Mouse (Mus musculus) kidney, embryonic 15.5 days (tissue): ENCODE data around the gene Cdk2ap2. TPM values are rescaled to one million over a fixed set of nuclear protein-coding genes. Genes with fewer than 3 reads are reported as not detected.

Experiments used
- ATAC-seq: fragments of 200-750 bp; cut with Nextera tagmentation; replicated peaks from 2 replicates; pipeline ENCODE4 v1.8.0; 2017; ENCODE audit warnings: moderate TSS enrichment; ENCODE audit not compliant: low FRiP score
- H3K27ac ChIP-seq: fragments of 300-500 bp; sonication (generic); 2 replicates; pipeline ENCODE4 v1.5.1; 2015; ENCODE audit warnings: mild to moderate bottlenecking, inconsistent platforms
- H3K27me3 ChIP-seq: fragments of 300-500 bp; sonication (generic); 2 replicates; pipeline ENCODE4 v1.6.1; 2015; ENCODE audit warnings: inconsistent platforms
- H3K36me3 ChIP-seq: fragments of 300-500 bp; sonication (generic); 2 replicates; pipeline ENCODE4 v1.6.1; 2015; ENCODE audit warnings: inconsistent platforms
- H3K4me1 ChIP-seq: fragments of 300-500 bp; sonication (generic); 2 replicates; pipeline ENCODE4 v1.6.1; 2015; ENCODE audit warnings: inconsistent platforms
- H3K4me2 ChIP-seq: fragments of 300-500 bp; sonication (generic); 2 replicates; pipeline ENCODE4 v1.6.1; 2015; ENCODE audit warnings: moderate library complexity, mild to moderate bottlenecking, inconsistent platforms
- H3K4me3 ChIP-seq: fragments of 300-500 bp; sonication (generic); replicated peaks from 2 replicates; pipeline ENCODE4 v1.5.1; 2015; ENCODE audit warnings: mild to moderate bottlenecking, inconsistent platforms
- H3K9ac ChIP-seq: fragments of 300-500 bp; sonication (generic); 2 replicates; pipeline ENCODE4 v1.6.1; 2015; ENCODE audit warnings: mild to moderate bottlenecking, inconsistent platforms
- H3K9me3 ChIP-seq: fragments of 300-500 bp; sonication (generic); replicated peaks from 2 replicates; pipeline ENCODE4 v1.6.1; 2016; ENCODE audit warnings: inconsistent platforms
- WGBS: fragments of 180-500 bp; shearing (Covaris S2); methylation state at CpG from one replicate; pipeline ENCODE4 v1.1.7; 2015; ENCODE audit warnings: mixed read lengths; 5-methylcytosine and 5-hydroxymethylcytosine counted together
- polyA plus RNA-seq: library from polyadenylated mRNA; unstranded; fragments of >200 nt; fragmentation: Nextera tagmentation; extraction: Ambion mirVana; gene quantifications from 2 replicates; pipeline ENCODE4 v1.2.1, GENCODE M21; 2015

The Cdk2ap2 gene
- polyA plus RNA-seq, 1 experiment from 2014 or later, result 117 TPM

GRCm38 (mm10) chr19:4147782-4148490 lies 51.0 kb downstream of the Cdk2ap2 start:
- Histone ChIP-seq H3K4me1 (peaks cover 37% of the 10 kb centered on the region), H3K9me3 (no peaks in the 10 kb centered on the region), H3K27ac (peak overlapping the region; percentile 79), H3K27me3 (no peaks in the 10 kb centered on the region), H3K4me3 (peak overlapping the region; percentile 95), H3K4me2 (peak overlapping the region; percentile 84), H3K36me3 (peaks cover 30% of the 10 kb centered on the region), H3K9ac (peak overlapping the region; percentile 94)
- no peak for ATAC-seq
- WGBS, result 33% methylated on average over 9 of the region's 9 CpGs

- 0% methylated on average over 33 of the region's 33 CpGs for WGBS
- peak within 1 kb of the TSS; percentile 94 for H3K9ac ChIP-seq
- no peaks in the 10 kb centered on the region for H3K27me3 ChIP-seq
- peak within 1 kb of the TSS; percentile 84 for H3K4me2 ChIP-seq
- H3K4me1 ChIP-seq, result peaks cover 37% of the 10 kb centered on the region
- H3K27ac ChIP-seq, result peak within 1 kb of the TSS; percentile 79
- peak; percentile 94 for ATAC-seq
- H3K4me3 ChIP-seq, result peak within 1 kb of the TSS; percentile 95
- H3K9me3 ChIP-seq, result no peaks in the 10 kb centered on the region
- H3K36me3 ChIP-seq, result peaks cover 35% of the 10 kb centered on the region
Measured at GRCm38 (mm10) chr19:4148491-4148806, 51.5 kb downstream of the Cdk2ap2 start, which contains the start of gene Coro1b. TSS of gene Coro1b (plus strand) at chr19:4148619.

Other genes starting within 250 kb of the Cdk2ap2 start
- 58.8 and 63.1 TPM in 2 replicates for gene Chka, start 245.4 kb upstream of the Cdk2ap2 start, polyA plus RNA-seq
- gene Tcirg1, start 190.0 kb upstream of the Cdk2ap2 start, polyA plus RNA-seq, result 43.9 and 54.6 TPM in 2 replicates
- gene Ndufs8, start 184.4 kb upstream of the Cdk2ap2 start, polyA plus RNA-seq, result 344 and 353 TPM in 2 replicates
- 2.9 and 4.1 TPM in 2 replicates for gene Aldh3b1, start 167.4 kb upstream of the Cdk2ap2 start, polyA plus RNA-seq
- 18.3 and 21.2 TPM in 2 replicates for gene Unc93b1, start 162.0 kb upstream of the Cdk2ap2 start, polyA plus RNA-seq
- gene Aldh3b3, start 138.5 kb upstream of the Cdk2ap2 start, polyA plus RNA-seq, result 0.06 TPM in 1 of 2 replicates, not detected in the other
- gene Aldh3b2, start 124.9 kb upstream of the Cdk2ap2 start, polyA plus RNA-seq, result 1.7 and 1.8 TPM in 2 replicates
- gene Acy3, start 110.6 kb upstream of the Cdk2ap2 start, polyA plus RNA-seq, result 28.6 and 35.0 TPM in 2 replicates
- 0.75 and 1.5 TPM in 2 replicates for gene Tbx10, start 104.4 kb upstream of the Cdk2ap2 start, polyA plus RNA-seq
- 31.2 and 36.2 TPM in 2 replicates for gene Nudt8, start 96.6 kb upstream of the Cdk2ap2 start, polyA plus RNA-seq
- gene Gm49405, start 96.6 kb upstream of the Cdk2ap2 start, polyA plus RNA-seq, result 3.3 and 4.1 TPM in 2 replicates
- 5.0 and 5.1 TPM in 2 replicates for gene Doc2g, start 93.9 kb upstream of the Cdk2ap2 start, polyA plus RNA-seq
- 220 and 237 TPM in 2 replicates for gene Ndufv1, start 84.4 kb upstream of the Cdk2ap2 start, polyA plus RNA-seq
- gene Gstp1, start 59.2 kb upstream of the Cdk2ap2 start, polyA plus RNA-seq, result 529 and 563 TPM in 2 replicates
- 2.4 and 14.9 TPM in 2 replicates for gene Gstp2, start 51.2 kb upstream of the Cdk2ap2 start, polyA plus RNA-seq
- 0.73 and 1.4 TPM in 2 replicates for gene Gstp3, start 37.6 kb upstream of the Cdk2ap2 start, polyA plus RNA-seq
- 0.22 and 0.84 TPM in 2 replicates for gene Cabp2, start 15.6 kb upstream of the Cdk2ap2 start, polyA plus RNA-seq
- gene Pitpnm1, start 2.8 kb downstream of the Cdk2ap2 start, polyA plus RNA-seq, result 14.0 and 15.8 TPM in 2 replicates
- 98.0 and 108 TPM in 2 replicates for gene Aip, start 28.7 kb downstream of the Cdk2ap2 start, polyA plus RNA-seq
- not detected in 2 replicates for gene Gpr152, start 42.6 kb downstream of the Cdk2ap2 start, polyA plus RNA-seq
- gene Cabp4, start 46.9 kb downstream of the Cdk2ap2 start, polyA plus RNA-seq, result 0.05 and 0.10 TPM in 2 replicates
- gene Coro1b, start 51.4 kb downstream of the Cdk2ap2 start, polyA plus RNA-seq, result 165 and 174 TPM in 2 replicates
- gene Ptprcap, start 56.4 kb downstream of the Cdk2ap2 start, polyA plus RNA-seq, result 0.42 and 1.2 TPM in 2 replicates
- gene Rps6kb2, start 66.2 kb downstream of the Cdk2ap2 start, polyA plus RNA-seq, result 51.5 and 58.5 TPM in 2 replicates
- 2.9 and 3.1 TPM in 2 replicates for gene Carns1, start 78.3 kb downstream of the Cdk2ap2 start, polyA plus RNA-seq
- 2.4 and 3.0 TPM in 2 replicates for gene Tbc1d10c, start 94.1 kb downstream of the Cdk2ap2 start, polyA plus RNA-seq
- gene Ppp1ca, start 94.9 kb downstream of the Cdk2ap2 start, polyA plus RNA-seq, result 953 and 971 TPM in 2 replicates
- 37.2 and 38.2 TPM in 2 replicates for gene Rad9a, start 104.5 kb downstream of the Cdk2ap2 start, polyA plus RNA-seq
- 5.1 and 6.8 TPM in 2 replicates for gene Clcf1, start 117.1 kb downstream of the Cdk2ap2 start, polyA plus RNA-seq
- not detected in 2 replicates for gene AC109138.7, start 117.2 kb downstream of the Cdk2ap2 start, polyA plus RNA-seq
- 23.2 and 27.4 TPM in 2 replicates for gene Pold4, start 134.7 kb downstream of the Cdk2ap2 start, polyA plus RNA-seq
- gene Ssh3, start 172.0 kb downstream of the Cdk2ap2 start, polyA plus RNA-seq, result 15.1 and 15.9 TPM in 2 replicates
- gene Ankrd13d, start 186.0 kb downstream of the Cdk2ap2 start, polyA plus RNA-seq, result 8.3 and 8.5 TPM in 2 replicates
- gene Grk2, start 209.0 kb downstream of the Cdk2ap2 start, polyA plus RNA-seq, result 15.7 and 17.9 TPM in 2 replicates